Mouse (Mus musculus) heart, adult 8-10 months (tissue): Measurements from ENCODE around the gene Mccc1. TPM values are rescaled to one million over a fixed set of nuclear protein-coding genes. Genes with fewer than 3 reads are reported as not detected.

Source experiments
- DNase-seq: peaks from one replicate; pipeline ENCODE4 v3.0.0; 2022; ENCODE audit warnings: low spot score
- total RNA-seq, 4 experiments: library from RNA; stranded (reverse); gene quantifications; 2 replicates each; pipeline ENCODE4 v1.2.4; 2022

Mccc1 gene
- total RNA-seq, 4 experiments from 2014 or later: 92.8 to 107 (median 94.9) TPM

GRCm38 (mm10) chr3:35966493-35966892 is 34.0 kb downstream of the Mccc1 start:
- no peak for DNase-seq

DNA sequence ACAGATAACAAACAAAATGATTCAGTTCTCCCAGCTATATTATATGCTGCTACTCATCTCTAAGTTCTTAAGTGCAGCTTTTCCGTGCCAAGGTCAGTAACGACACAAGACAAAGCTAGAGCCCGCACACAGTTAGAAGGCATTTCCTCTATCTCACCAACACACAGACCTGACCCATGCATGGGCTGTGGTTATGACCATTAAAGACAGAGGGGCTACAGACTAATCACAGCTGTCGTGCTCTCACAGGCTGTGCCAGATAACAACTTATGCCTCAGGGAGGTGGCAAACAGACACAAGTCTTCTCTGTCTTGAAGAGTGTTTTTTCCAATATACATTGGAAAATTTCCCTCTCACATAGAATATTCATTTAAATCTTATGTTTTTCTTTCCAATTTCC is 35.5 kb downstream of the Mccc1 start:
- no peak for DNase-seq

GRCm38 (mm10) chr3:35963921-35964320 is 36.6 kb downstream of the Mccc1 start:
- no peak for DNase-seq

- DNase-seq: no peak
Observed at GRCm38 (mm10) chr3:35963401-35963800, 37.1 kb downstream of the Mccc1 start.

DNA sequence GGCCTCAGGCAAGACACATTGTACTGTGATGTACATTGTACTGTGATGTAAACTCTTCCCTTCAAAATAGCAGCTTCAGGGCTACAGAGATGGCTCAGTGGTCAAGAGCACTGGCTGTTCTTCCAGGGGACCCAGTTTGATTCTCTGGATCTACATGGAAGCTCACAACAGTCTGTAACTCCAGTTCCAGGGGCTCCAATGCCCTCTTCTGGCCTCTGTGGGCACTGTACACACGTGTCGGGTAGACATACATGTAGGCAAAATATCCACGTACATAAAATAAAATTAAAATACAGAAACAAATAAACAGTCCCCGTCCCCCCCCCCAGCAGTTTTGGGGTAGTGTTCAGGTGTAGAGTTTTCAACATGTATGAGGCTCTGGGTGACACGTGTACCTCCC is 37.5 kb downstream of the Mccc1 start:
- DNase-seq: no peak

GRCm38 (mm10) chr3:35957230-35957629 is 43.2 kb downstream of the Mccc1 start:
- no peak for DNase-seq

- DNase-seq: no peak
Observed at GRCm38 (mm10) chr3:35954901-35955575, 45.4 kb downstream of the Mccc1 start.

- no peak for DNase-seq
Observed at GRCm38 (mm10) chr3:35953816-35954215, 46.7 kb downstream of the Mccc1 start.

GRCm38 (mm10) chr3:35953184-35953583 is 47.3 kb downstream of the Mccc1 start:
- no peak for DNase-seq

DNA sequence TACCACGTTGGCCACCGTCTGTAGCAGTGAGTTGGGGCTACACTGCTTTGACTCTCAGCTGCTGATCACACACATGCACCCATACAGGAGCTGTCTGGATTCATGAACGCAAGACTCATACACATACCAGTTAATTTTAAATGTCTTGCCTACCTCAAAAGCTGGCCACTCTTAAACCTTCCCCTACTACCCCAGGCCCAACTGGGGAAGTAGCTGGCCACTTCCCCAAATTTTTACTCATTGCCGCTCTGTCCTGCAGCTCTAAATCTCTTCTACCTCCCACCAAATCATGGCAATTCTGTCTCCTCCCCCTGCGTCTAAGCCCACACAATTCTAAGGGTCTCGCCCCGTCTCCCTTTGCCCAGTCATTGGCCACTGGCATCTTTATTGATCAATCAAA is 52.3 kb downstream of the Mccc1 start:
- DNase-seq: no peak

- DNase-seq: no peak
Observed at GRCm38 (mm10) chr3:35940520-35941135, 59.9 kb downstream of the Mccc1 start.

GRCm38 (mm10) chr3:35940047-35940446 is 60.4 kb downstream of the Mccc1 start:
- no peak for DNase-seq

- no peak for DNase-seq
Observed at GRCm38 (mm10) chr3:35937345-35937744, 63.1 kb downstream of the Mccc1 start, which contains the start of gene Dcun1d1. TSS of gene Dcun1d1 (minus strand) at chr3:35937445.

DNA sequence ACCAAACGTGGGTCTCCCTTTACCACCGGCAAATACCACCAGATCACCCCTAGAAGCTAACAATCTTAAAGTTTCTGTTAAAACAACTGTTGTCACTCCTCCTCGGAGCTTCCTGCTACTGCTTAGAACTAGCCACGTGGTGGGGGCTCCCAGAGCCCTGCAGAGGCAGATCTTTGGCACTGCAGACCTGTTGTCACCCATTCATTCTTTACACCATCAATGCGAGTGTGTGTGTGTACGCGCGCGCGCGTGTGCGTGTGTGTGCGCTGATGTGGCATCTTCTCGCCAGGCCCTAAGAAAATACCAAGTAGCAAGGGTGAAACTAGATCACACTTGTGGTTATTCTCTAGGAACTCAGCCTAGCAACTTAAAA is 67.1 kb downstream of the Mccc1 start:
- no peak for DNase-seq

DNA sequence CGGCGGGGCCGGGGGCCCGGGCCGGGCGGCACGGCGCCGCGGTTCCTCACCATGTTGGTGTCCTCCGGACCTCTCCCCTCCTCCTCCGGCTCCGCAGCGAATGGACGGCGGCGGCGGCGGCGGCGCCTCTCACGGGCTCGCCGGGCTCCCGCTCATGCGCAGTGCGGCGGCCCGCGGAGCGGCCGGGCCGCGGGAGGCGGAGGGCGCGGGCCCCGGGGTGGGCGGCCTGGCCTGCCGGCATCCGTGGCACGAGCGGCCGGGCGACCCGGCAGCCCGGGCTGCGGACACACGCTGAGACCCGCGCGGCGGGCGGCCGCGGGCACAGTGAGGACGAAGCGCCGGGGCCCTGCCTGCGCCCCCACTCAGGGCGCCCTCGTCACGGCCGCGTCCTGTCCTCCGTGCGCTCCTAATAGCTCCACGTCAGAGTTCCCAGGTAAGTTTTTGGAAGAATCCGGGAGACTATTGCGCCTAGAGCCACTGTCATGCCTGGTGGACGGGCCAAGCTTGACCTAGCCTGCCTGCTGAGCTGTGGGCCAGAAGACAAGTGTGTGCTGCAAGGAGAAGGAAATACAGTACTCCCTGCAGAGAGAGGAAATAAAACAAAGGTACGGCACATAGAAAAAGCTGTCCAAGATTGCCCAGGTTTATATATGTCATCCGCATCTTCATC is 67.6 kb downstream of the Mccc1 start:
- DNase-seq: peak; percentile 81

GRCm38 (mm10) chr3:35931896-35932727 is 68.4 kb downstream of the Mccc1 start:
- DNase-seq: peak; percentile 24

DNA sequence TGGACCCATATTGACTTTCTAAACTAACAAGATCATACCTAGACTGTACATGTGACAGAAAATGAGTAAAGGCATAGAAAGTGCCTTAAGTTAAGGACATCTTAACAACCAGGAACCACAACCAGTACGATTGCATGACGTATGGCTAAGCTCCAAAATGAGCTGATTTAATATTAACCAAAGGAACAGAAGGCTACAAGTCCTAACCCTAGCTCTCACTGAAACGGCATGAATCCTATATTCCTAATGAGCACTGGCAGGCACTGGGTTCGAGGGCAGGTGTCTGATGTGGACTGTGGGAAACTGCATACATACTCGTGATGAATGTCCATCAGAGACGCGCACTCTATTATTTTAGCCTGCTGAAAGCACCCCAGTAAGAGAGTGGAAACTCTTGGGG is 69.1 kb downstream of the Mccc1 start:
- no peak for DNase-seq

DNA sequence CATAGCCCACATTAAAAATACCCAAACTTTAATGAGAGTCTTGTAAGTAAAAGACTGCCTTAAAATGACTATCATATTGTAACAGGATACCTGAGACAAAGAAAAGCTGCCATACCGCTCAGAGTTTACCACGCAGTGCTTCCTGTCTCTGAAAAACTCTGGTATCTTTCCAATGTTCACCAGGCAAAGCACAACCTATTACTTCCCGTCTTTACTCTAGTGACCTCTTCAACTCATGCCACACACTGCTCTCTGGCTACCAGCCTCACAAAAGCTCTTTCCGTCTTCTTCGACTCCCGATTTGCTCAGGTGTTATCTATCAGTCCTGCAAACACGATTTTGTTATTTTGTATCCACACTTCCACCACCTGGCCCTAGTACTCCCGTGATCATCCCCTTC is 70.6 kb downstream of the Mccc1 start:
- DNase-seq: peak; percentile 9

GRCm38 (mm10) chr3:35929406-35929805 is 71.1 kb downstream of the Mccc1 start:
- no peak for DNase-seq

GRCm38 (mm10) chr3:35925852-35926251 is 74.6 kb downstream of the Mccc1 start:
- DNase-seq: no peak

DNA sequence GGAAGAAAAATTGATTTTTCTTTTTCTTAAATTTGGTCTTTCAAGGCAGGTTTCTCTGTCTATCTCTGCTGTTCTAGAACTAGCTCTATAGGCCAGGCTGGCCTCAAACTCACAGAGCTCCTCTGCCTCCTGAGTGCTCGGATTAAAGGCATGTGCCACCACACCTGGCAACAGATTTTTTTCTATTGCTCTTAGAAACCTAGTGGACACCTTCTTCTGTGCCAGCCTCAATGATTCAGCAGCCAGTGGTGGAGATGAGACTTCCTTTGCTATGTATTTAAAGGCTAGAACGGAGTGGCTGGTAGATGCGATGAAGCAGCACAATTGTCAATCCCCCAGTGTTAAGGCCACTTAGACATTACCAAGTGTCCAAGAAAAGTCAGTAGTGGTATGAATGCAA is 76.5 kb downstream of the Mccc1 start:
- no peak for DNase-seq

- DNase-seq: no peak
Observed at GRCm38 (mm10) chr3:35923495-35923894, 77.0 kb downstream of the Mccc1 start.
